Mouse (Mus musculus): ENCODE measurements at regions not wholly inside any gene's neighbourhood (a gene's known extent, or its start where the extent isn't known, plus 50 kb on each side); places are given as distances from the start of the nearest gene placed in this dataset.

DNA sequence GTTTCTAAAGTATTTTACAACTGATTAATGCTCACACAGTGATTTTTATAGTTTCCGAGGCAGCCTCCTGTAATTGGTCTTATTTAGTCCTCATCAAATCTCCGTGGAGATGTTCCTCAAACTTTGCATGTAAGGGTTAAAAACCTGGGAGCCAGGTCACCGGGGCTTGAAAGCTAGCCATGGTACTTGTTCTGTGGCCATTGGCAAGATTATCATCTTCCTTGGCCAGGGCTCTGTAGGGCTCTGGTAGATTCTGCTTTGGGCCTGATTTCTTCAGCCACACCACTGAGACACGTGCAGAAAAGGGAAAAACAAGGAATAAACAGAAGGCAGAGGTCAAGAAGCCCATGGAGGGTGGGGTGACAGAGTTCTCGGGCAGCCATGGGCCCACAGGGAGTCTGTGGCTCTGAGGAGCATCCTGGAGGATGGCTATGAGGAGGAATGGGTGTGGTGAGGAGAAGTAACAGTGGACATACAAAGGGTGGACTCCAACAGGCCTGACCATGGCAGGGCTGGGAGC, 50.7 kb upstream of the Eps8l3 start:
- no peak for TF ChIP-seq GATA1 (IDR thresholded peaks at IDR 0.05; ENCODE audit: low read length)

DNA sequence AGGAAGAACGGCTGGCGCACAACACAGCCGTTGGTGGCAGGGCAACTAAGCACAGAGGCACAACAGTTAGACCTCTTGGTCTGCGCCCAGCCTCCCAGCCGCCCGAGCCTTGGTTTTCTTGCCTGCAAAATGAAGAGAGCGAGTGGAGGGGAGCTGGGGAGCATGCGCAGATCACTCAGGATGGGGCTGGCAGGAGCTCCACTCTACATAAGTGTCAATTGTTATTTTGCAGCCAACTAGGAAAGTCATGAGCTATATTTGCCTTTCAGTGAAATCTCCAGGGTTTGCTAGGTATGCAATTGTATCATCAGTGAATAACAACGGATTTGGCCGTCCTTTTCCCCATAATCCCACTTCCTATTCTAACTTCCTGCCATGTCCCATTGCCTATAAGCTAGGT, 51.6 kb upstream of the Eps8l3 start:
- TF ChIP-seq GATA1 (IDR thresholded peaks at IDR 0.05; ENCODE audit: low read length) = no peak

DNA sequence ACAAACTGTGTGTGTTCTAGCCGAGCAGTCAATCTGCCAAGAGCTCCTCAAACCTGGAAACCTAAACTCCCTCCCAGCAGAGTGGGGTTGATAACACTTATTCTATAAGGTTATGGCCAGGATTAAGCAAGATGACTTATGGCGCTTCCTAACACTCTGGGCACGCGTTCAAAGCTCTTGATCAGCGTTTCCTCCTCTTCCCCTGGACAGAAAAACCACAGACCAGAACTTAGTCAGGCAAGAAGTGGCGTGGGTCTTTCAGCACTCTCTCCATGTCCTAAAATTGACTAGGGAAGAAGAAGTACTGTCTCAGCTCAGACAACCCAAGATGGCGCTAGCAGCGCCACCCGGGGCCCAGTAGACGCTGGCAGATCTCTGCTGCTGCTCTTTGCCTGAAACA, 52.7 kb upstream of the Eps8l3 start:
- no peak for TF ChIP-seq GATA1 (IDR thresholded peaks at IDR 0.05; ENCODE audit: low read length)

DNA sequence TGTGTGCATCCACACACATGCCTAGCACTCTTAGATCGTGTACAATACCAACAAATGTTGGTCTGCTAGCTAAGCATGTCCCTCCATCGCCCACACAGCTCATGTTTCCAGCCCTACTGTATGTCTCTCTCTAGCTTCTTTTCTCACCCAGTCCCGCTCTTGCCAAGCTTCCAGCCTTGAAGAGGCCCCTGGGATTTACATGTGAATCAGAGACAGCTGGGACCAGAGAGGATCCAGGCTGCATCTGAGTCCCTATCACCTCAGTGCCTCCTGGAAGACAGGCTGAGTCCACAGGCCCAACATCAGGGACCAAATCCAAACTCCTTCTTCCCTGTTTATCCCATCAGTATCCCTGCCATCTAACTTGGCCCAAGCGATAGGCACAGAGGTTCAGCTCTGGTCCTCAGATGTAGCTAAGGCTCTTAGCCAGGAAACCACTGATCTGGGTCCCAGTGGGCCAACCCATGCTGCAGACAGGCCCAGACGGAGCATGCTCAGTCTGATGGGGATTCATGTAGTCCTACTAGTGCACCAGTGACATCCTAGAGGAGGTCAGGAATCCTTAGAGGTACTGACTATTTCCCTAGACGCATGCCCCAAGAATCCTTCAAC, 53.3 kb upstream of the Eps8l3 start:
- TF ChIP-seq GATA1 (IDR thresholded peaks at IDR 0.05; ENCODE audit: low read length) = no peak

DNA sequence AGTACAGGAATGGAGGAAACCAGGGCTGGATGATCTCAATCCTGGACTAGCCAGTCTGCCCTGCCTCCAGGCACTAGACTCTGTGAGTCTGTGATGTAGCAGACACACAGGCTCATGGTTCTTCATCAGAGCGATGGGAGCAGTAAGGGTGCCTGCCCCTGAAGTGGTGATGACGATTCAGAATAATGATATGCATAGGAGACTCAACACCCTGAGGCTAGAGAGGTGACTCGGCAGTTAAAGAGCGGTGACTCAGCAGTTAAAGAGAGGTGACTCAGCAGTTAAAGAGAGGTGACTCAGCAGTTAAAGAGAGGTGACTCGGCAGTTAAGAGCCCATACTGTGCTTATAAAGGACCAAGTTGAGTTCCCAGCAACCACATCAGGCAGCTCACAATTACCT, 53.9 kb upstream of the Eps8l3 start:
- TF ChIP-seq GATA1 (IDR thresholded peaks at IDR 0.05; ENCODE audit: low read length) = no peak

DNA sequence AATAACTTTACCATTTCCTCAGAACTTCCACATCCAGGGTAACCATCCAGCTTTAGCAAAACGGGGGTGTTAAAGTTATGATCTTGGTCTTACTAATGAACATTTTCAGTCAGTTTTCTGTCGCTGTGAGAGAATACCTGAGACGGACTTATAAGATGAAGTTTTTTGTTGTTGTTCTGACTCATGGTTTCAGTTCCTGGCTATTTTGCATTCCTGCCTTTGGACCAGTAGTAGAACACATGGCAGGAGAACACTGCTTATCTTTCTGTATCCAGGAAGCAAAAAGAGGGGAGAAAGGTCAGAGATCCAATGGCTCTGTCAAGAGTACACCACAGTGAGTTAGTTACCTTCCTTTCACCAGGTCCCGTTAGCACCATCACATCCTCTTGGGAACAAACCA, 54.5 kb upstream of the Eps8l3 start:
- no peak for TF ChIP-seq GATA1 (IDR thresholded peaks at IDR 0.05; ENCODE audit: low read length)

DNA sequence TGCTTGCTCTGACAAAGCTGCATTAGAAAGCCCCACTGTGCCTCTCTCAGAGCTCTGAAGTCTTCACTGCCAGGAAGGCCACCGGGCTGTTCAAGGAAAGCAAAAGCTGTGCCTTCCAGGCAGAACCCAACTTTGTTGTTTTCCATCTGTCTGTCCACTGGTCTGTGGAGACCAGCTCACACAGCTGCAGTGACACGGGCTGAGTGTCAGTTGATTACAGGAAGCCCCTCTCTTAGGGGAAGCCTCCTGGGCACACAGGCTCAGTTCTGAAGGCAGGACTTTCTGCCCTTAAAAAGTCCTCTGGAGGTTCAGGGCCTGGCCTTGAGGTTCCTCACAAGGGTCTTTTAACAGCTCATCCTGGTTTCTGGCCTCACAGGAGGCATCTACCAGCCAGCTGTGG, 55.1 kb upstream of the Eps8l3 start:
- no peak for TF ChIP-seq GATA1 (IDR thresholded peaks at IDR 0.05; ENCODE audit: low read length)

DNA sequence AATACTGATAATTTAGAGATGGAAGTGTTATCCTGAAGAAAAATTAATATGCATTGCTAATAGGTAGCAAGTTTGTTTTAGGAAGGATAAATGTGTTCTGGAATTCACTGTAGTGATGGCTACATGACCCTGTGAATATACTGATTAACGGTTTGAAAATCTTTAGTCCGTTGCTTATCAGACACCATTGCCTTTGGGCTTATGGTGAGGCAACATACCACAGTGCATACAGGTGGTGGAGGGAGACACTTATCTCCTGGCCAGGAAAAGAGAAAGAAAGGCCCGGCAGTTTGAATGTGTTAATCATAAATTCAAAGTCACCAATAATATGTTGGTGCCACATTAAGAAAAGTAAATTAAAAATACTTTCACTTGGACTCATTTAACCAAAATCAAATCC, 57.4 kb upstream of the Eps8l3 start:
- TF ChIP-seq GATA1 (IDR thresholded peaks at IDR 0.05; ENCODE audit: low read length) = no peak

DNA sequence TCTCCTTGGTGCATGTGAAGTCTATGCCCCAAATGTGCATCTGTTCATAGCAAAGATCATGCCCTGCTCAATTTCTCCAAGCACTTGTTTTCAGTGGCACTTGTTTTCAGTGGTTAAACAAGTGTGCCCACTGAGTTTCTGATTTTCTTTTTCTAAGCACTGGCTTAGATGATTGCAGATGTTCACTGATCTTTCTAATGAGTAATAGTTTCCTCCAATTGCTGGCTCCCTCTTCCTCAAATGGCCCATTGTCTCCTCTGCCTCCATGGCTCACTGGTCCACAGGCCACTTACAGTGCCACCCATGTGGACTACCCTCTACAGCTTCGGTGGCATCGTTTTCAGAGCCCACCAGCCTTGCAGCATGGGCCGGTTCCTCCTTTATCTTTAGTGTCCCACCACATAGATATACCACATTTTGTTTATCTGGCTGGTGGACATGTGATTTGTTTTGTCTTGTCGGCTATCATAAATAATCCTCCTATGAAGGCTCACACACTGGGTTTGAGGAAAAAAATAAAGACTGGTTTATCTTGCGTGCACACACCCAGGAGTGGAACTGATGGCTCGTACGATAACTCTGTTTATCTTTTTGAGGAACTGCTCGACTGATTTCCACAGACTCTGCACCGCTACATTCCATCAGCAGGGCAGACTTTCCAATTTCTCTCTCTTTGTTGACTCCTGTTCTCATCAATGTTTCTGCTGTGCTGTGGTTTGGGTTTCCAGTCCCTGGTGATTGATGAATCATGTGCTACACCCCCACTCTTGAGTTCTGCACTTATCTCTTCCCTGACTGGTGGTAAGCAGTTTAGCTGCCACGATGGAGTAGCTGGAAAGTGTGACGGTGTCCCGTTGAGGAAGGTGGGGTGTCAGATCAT, 58.2 kb upstream of the Eps8l3 start:
- peak; percentile 94 for TF ChIP-seq GATA1 (IDR thresholded peaks at IDR 0.05; ENCODE audit: low read length)

DNA sequence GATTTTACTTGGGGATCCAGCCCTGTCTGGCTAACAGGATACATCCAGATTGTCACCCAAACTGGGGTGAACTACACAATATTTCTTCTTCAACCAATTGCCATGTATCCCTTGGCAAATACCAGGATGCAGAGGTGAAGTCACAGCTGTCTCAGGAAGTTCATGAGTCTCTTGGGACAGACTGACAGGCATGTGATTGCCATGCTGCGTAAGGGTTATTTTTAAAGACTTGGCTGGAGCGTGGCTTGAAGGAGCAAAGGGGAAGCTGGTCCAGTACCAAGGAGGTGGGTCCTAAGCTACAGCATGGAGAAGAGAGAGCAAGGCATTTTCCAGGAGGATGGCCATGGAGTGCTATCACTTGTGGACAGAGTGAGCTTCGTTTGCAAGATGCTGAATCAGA, 55.8 kb upstream of the Csf1 start:
- TF ChIP-seq GATA1 (IDR thresholded peaks at IDR 0.05; ENCODE audit: low read length) = no peak

DNA sequence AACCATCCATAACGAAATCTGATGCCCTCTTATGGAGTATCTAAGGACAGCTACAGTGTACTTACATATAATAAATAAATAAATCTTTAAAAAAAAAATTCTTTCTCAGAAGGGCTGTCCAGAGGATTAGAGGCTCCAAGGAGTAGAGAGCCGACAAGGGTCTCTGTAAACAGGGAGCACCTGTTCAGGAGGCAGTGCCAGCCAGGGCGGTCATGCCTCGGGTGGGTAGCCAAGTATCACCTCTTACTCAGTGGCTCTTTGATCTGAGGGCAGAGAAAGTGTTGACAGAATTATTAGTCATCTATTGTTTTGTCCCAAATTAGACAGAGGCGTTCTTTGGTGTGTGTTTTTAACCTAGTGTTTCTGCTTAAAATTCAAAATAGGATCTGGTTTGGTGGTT, 54.0 kb upstream of the Csf1 start:
- TF ChIP-seq GATA1 (IDR thresholded peaks at IDR 0.05; ENCODE audit: low read length) = no peak

DNA sequence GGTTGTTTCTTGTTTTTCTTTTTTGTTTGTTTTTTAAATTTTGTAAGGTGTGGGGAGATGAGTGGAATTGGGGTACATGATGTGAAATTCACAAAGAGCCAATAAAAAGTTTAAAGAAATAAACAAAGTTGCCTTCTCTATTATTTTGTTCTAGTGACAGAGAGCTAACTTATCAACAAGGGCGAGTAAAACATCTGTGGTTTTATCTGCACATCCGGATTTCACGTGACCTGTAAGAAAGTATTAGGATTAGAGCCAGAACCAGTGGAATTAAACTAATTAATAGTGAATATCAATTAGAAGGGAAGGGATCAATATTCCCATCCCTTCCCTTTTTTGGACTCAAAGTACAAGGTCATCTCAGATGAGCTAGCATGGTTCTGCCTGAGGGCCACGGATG, 52.6 kb upstream of the Csf1 start:
- peak; percentile 41 for TF ChIP-seq GATA1 (IDR thresholded peaks at IDR 0.05; ENCODE audit: low read length)

DNA sequence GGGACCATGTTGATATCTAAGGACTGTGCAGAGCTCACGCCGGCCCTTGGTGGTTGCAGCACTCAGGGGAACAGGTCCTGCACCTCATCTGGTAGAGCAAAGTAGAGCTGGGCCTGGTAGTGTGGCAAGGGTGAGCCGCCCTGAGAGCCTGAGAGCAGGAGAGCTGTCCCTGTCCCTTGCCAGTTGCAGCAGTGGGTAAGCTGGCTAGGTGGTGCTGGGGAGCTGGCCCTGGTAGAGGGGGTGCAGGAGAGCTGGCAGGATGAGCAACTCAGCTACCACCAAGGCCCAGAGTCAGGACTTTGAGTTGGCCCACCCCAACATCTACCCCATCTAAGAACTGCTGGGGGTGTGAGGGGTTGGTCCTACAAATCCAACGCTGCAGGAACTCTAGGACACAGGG, 52.1 kb upstream of the Csf1 start:
- no peak for TF ChIP-seq GATA1 (IDR thresholded peaks at IDR 0.05; ENCODE audit: low read length)

DNA sequence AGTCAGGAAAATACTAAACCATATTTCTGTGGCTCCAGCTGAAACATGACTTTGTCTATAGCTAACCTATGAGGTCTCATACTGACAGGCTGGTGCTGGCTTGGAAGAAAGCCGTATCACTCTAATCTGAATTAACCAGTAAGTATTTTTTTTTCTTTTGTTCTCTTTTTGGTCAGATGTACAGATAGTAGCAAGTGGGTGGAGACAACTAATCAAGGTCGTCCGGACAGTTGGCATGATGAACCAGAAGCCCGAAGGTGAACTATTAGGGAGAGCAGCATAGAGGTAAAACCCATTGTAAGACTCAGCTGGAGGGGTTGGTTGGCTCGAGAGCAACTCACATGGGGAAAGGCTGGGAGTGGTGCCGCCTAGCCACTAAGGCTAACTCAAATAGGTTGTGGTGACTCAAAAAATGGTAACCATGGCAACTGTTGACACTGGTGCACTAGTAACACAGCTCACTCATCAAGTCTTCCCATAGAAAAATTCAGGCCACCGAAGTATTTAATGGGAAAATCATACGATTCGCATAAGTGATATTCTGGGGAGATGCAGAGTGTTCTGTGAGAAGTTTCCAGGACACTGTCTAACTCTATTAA, 50.3 kb upstream of the Csf1 start:
- no peak for TF ChIP-seq GATA1 (IDR thresholded peaks at IDR 0.05; ENCODE audit: low read length)
